Mouse (Mus musculus) layer of hippocampus, adult 2 months (tissue): ENCODE data around the gene Pcdh15. TPM values are rescaled to one million over a fixed set of nuclear protein-coding genes. Genes with fewer than 3 reads are reported as not detected.
A peak's percentile ranks its signal among the peaks of the same experiment; 100 is the strongest.

ENCODE experiments used
- DNase-seq, 2 experiments: peaks; one replicate each; pipeline ENCODE4 v3.0.0; 2022; ENCODE audit warnings: low spot score in 2 of 2
- H3K27ac ChIP-seq: fragments of 200-600 bp; 2 replicates; pipeline ENCODE4 v1.8.1; 2022
- H3K4me3 ChIP-seq: fragments of 200-600 bp; 2 replicates; pipeline ENCODE4 v1.8.1; 2022; ENCODE audit warnings: mild to moderate bottlenecking
- CTCF ChIP-seq: fragments of 200-600 bp; conservative IDR thresholded peaks from 2 replicates; pipeline ENCODE4 v1.8.1; 2022; ENCODE audit warnings: antibody characterized with exemption, mild to moderate bottlenecking, moderate library complexity
- total RNA-seq, 2 experiments: library from RNA; stranded (reverse); gene quantifications; 2 replicates each; pipeline ENCODE4 v1.2.3; 2021

Pcdh15 gene
- total RNA-seq, 2 experiments from 2014 or later, result 14.1 to 17.7 TPM

- no peak for DNase-seq
- Histone ChIP-seq H3K27ac (no peak overlapping the region), H3K4me3 (no peak overlapping the region)
- no peak for TF ChIP-seq CTCF
Measured at GRCm38 (mm10) chr10:73749021-73749420, 649.9 kb downstream of the Pcdh15 start.

GRCm38 (mm10) chr10:73753876-73754275 is 654.7 kb downstream of the Pcdh15 start:
- TF ChIP-seq CTCF, result no peak
- no peak for DNase-seq
- Histone ChIP-seq H3K4me3 (no peak overlapping the region), H3K27ac (no peak overlapping the region)

- DNase-seq, result no peak
Measured at GRCm38 (mm10) chr10:73782945-73783344, 683.8 kb downstream of the Pcdh15 start.

GRCm38 (mm10) chr10:73788163-73788562 is 689.0 kb downstream of the Pcdh15 start:
- peak in 1 of 2 experiments; percentile 2 for DNase-seq
- no peak for TF ChIP-seq CTCF
- H3K27ac ChIP-seq, result no peak overlapping the region
- H3K4me3 ChIP-seq, result no peak overlapping the region

More at GRCm38 (mm10) chr10:73782945-73783344, 683.8 kb downstream of the Pcdh15 start:
- TF ChIP-seq CTCF, result no peak
- H3K4me3 ChIP-seq, result no peak overlapping the region
- no peak overlapping the region for H3K27ac ChIP-seq

- TF ChIP-seq CTCF, result no peak
- Histone ChIP-seq H3K4me3 (no peak overlapping the region), H3K27ac (no peak overlapping the region)
- no peak for DNase-seq
Measured at GRCm38 (mm10) chr10:73805069-73805468, 705.9 kb downstream of the Pcdh15 start.

- no peak for TF ChIP-seq CTCF
- DNase-seq, result no peak
- no peak overlapping the region for H3K27ac ChIP-seq
- H3K4me3 ChIP-seq, result no peak overlapping the region
Measured at GRCm38 (mm10) chr10:73812311-73812710, 713.2 kb downstream of the Pcdh15 start.

- TF ChIP-seq CTCF, result peak; percentile 65
- Histone ChIP-seq H3K4me3 (peak overlapping the region; percentile 60), H3K27ac (no peak overlapping the region)
- peak; percentile 33 to 41 for DNase-seq
Measured at GRCm38 (mm10) chr10:73821657-73822583, 722.8 kb downstream of the Pcdh15 start.

GRCm38 (mm10) chr10:73823214-73823613 is 724.1 kb downstream of the Pcdh15 start:
- no peak for TF ChIP-seq CTCF
- DNase-seq, result no peak
- H3K4me3 ChIP-seq, result no peak overlapping the region; the same call in 1 of the 2 replicates

GRCm38 (mm10) chr10:73826354-73826753 is 727.2 kb downstream of the Pcdh15 start:
- H3K4me3 ChIP-seq, result peak overlapping the region; percentile 17
- no peak for TF ChIP-seq CTCF
- peak in 1 of 2 experiments; percentile 29 for DNase-seq
- H3K27ac ChIP-seq, result peak overlapping the region; percentile 68

More at GRCm38 (mm10) chr10:73823214-73823613, 724.1 kb downstream of the Pcdh15 start:
- H3K27ac ChIP-seq, result no peak overlapping the region

- no peak for TF ChIP-seq CTCF
- no peak for DNase-seq
- no peak overlapping the region for H3K4me3 ChIP-seq
- H3K27ac ChIP-seq, result no peak overlapping the region
Measured at GRCm38 (mm10) chr10:73828781-73829180, 729.6 kb downstream of the Pcdh15 start.

- Histone ChIP-seq H3K27ac (no peak overlapping the region), H3K4me3 (no peak overlapping the region)
- no peak for TF ChIP-seq CTCF
- no peak for DNase-seq
Measured at GRCm38 (mm10) chr10:73844998-73845397, 745.9 kb downstream of the Pcdh15 start.

- DNase-seq, result no peak
- TF ChIP-seq CTCF, result no peak
- no peak overlapping the region for H3K27ac ChIP-seq
- no peak overlapping the region for H3K4me3 ChIP-seq
Measured at GRCm38 (mm10) chr10:73862181-73862580, 763.0 kb downstream of the Pcdh15 start.

- Histone ChIP-seq H3K4me3 (no peak overlapping the region), H3K27ac (no peak overlapping the region)
- DNase-seq, result no peak
- TF ChIP-seq CTCF, result no peak
Measured at GRCm38 (mm10) chr10:73878055-73878728, 779.0 kb downstream of the Pcdh15 start.

GRCm38 (mm10) chr10:73878729-73879067 is 779.6 kb downstream of the Pcdh15 start:
- TF ChIP-seq CTCF, result no peak

More at GRCm38 (mm10) chr10:73878729-73879067, 779.6 kb downstream of the Pcdh15 start:
- DNase-seq, result no peak
- H3K4me3 ChIP-seq, result no peak overlapping the region
- no peak overlapping the region for H3K27ac ChIP-seq
